Mouse (Mus musculus) telencephalon, adult 2 months (tissue): ENCODE measurements at regions not wholly inside any gene's neighbourhood (a gene's known extent, or its start where the extent isn't known, plus 50 kb on each side); places are given as distances from the start of the nearest gene placed in this dataset.

Experiments used
- DNase-seq: peaks from one replicate; pipeline ENCODE4 v3.0.0-alpha.2; 2011; ENCODE audit warnings: low read depth, low spot score

DNA sequence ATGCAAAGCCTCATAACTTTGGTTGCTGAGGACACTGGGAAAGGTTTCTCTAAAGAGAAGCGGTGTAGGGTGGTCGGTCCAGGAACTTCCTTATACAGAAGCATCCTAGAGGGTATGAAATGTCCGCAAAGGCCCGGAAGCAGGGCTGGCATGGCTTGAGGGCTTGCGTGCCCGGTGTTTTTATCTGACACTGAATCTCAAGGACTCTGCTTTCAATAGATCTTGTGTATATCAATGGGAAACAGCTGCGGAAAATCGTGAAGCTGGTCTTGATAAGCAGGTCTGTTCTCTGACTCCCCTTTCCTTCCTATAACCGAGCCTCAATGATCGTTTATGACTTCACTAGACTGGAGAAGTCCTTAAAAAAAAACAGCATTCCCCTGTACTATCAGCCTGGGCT is 580.4 kb upstream of the Gm19410 start:
- no peak for DNase-seq

DNA sequence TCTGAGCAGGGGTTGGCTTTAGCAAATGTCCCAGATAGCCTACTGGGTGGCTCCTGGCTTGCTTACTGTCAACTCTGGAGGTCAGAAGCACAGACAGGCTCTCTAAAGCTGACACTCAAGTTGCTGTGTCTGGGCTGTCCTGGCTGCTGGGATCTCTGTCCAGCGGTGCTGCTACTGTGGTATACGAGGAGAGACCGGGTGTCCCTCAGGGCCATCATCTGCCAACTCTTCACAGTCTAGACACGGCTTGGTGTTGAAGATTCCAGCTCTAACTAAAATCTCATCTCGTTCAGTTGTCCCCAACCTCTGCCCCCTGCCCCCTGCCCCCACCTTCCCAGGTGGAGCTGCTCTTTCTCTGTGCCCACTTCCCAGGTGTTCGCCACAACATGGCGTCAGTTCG is 577.1 kb upstream of the Gm19410 start:
- DNase-seq = no peak

DNA sequence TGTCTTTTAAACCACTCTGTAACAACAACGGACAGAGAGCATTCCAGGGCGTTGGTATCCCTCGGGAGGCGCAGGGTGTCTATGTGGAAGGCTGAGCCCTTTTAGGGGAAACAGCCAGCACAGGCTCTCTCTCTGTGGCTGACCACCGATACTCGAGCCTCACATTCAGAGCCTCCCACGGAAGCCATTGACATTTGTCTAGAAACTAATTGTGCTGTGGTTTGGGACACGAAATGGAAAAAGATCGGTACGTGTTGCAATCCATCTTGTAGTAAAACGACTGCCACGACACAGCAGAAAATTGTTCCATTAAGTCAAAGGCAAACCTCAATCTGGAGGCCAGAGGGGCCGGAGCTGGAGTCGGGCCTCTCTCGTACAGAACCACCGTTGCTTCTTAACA is 575.9 kb upstream of the Gm19410 start:
- no peak for DNase-seq

DNA sequence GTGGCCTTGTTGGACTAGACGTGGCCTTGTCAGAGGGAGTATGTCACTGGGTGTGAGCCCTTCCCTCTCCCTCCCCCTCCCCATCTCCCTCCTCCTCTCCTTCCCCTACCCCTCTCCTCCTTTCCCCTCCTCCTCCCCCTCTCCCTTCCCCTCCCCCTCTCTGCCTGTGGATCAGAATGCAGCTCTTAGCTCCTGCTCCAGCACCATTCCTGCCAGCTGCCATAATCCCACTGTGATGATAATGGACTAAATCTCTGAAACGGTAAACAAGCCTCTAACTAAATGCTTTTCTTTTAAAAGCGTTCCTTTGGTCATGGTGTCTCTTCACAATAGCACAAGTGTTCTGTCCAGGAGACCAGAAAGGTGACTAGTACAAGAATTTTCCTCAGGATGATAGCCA is 573.1 kb upstream of the Gm19410 start:
- no peak for DNase-seq

DNA sequence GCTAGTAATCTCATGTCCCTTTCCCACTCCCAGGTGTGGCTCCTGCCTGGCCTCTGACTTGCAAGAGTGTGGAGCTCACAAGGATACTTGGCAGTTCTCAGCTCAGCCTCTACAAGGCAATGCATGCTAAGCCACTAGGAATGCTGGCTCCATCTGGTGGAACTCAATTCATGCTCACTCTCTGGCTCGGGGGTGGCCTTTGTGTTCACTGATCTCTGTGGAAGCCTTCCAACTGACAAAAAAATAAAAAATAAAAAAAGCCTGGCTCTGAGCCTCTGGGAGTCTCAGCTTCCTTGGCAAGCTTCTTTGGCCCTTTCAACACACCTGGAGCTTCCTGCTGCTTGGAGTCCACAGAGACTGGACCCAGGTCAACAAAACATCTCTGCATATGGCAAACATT is 571.8 kb upstream of the Gm19410 start:
- peak; percentile 35 for DNase-seq

DNA sequence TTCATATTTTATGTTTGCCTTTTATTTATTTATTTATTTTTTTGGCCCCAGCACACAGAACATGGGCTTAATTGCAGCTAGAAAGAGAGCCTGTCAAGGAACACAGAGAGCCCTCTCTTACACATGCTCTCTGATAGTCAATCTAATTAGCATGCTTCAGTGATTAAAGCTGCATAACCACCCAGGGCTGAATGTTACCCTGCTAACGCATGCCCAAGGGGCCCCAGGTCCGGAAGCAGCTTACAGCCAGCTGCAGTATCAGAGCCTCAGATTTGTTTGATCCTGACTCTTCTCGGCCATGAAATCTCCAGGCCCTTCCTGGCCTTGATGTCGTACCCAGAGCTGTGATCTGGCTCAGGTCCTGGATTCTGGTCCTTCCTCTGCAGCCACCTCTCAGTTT is 569.4 kb upstream of the Gm19410 start:
- DNase-seq = no peak

DNA sequence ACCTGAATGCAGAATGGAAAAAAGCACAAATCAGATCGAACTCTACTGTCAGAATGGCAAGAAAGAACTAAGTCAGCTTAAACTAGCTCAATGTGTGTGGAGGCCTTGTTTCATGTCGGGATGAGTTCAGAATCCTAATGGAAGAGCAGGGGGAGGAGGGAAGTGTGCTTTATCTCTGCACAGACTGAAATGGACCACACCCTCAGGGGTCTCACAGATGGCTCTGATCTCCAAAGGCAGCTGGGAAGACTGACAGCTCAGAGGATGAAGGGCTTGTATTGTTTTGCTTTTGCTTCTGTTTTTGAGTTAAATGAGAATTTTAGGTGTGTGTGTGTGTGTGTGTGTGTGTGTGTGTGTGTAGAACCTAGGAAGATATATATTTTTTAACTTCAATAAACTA is 566.8 kb upstream of the Gm19410 start:
- DNase-seq = no peak

DNA sequence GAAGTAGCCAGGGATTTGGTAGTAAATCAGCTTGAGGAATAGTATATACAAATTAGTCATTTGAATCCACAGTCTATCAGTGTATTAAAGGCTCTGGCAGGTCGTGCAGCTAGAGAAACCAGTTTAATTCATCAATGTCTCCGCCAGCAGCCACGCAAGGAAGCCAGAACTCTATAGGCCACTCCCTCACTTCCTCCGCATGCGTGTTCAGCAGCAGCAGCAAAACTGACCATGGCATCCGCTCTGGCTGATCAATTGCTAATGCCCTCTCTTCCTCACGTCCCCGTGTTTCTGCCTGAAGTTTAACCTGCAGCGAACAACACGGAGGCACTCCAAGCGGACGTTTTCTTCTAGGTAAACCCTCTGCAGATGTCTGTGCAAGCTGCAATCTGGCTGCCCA is 564.2 kb upstream of the Gm19410 start:
- DNase-seq = no peak

DNA sequence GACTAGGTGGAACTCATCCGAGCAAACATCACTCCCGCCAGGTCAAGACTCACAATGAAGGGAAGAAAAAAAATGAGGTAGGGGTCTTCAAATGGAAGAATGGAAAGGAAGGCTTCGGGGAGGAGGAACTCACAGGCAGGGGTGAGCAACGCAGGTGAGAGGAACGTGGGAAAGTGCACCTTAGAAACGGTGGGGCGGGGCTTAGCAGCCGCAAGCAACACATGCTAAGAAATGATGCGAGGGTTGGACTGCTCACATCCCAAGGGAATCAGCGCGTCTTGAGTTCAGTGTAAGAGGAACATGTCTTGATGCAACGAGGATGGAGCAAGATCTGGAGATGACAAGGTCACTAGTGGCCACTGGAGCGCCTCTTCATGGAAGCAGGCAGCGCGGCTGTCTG is 560.6 kb upstream of the Gm19410 start:
- no peak for DNase-seq

DNA sequence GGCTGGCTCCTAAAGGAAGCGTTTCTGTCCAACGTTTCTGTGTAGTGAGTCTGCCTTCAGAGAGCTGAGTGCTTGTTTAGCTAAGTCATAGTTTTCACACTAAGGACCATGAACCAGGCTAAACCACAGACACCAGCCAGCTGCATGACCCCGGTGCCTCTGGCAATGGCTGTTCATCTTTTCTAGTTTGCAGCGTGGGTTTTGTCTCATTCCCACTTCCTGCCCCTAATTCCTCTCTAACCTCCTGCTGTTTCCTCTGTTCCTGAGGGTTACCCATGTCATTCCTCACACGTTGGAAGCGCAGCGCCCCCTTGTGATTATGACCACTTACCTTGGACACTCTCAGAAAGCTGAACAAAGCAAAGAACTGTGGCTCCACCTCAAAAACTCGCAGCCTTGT is 560.1 kb upstream of the Gm19410 start:
- no peak for DNase-seq

DNA sequence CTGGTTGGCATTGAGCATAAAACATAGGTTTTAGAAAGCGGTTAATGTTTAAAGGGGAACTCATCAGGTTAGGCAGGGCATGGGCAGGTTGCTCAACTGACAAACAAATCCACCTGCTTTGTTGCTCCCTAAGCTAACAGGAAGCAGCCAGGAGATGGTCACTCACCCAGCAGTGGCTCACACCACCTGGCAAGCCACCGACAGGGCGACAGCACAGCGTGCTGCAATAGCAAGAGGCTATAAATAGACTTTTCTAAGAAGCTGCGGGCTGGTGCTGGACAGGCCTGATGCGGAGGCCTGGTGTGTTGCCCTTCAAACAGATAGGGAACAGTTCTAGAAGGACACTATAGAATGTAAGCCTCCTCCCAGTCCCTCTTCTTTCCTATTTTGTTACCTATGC is 559.3 kb upstream of the Gm19410 start:
- DNase-seq = no peak

DNA sequence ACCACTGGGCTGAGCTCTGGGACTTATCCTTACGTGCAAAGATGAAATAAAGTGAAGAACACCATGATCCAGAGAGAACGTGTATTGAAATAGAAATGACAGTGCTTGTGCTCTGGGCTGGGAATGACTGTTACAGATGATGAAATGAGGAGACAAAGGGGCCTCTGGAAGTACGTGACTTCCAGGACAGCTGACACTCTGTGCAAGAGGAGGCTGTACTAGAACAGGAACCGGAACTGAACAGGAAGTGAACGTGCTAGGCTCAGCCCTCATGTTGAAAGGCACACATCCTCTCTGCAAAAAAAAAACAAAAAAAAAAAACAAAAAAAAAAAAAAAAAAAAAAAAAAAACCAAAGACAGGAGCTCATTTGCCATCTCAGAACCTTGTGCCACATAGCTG is 557.2 kb upstream of the Gm19410 start:
- no peak for DNase-seq

DNA sequence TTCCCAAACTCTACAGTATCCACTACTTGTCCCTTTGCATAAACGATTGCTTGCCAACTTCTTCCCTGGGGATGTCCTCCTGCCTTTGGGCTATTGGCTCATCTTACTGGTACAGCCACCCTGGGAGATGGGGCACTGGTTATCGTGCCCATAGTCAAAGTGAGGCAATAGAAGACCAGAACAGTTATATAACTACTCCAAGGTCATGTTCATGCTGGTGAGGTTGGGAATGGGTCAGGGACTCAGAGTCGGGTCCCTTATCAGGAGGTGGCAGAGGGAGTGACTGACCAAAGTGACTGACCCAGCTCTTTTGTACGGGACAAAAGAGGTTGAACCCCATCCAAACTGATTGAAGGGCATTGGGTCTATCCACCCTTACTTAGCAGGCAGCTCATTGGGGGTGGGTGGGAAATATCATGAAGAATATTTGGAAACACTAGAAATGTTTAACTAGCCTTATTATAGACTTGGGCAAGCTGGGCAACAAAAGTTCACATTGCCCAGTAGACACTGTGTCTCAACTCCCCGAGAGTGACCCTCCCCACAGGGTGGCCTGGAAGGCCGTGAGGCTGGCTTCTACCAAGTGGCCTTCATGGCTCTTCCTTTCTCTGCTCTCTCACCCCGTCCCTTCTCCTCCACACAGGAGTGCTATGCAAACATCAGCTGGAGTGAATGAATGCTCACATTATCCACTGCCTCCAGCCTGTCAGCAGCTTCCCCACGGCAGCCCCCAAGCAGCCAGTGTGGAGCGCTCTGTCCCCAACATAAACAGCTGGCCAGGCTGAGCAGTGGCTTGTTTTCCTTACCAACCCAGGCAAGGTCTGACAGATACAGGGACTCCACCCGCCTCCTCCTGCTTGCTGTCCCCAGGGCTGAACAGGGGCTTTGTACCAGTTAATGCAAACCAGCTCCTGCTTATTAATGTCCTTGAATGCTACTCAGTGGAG is 553.8 kb upstream of the Gm19410 start:
- DNase-seq = no peak

DNA sequence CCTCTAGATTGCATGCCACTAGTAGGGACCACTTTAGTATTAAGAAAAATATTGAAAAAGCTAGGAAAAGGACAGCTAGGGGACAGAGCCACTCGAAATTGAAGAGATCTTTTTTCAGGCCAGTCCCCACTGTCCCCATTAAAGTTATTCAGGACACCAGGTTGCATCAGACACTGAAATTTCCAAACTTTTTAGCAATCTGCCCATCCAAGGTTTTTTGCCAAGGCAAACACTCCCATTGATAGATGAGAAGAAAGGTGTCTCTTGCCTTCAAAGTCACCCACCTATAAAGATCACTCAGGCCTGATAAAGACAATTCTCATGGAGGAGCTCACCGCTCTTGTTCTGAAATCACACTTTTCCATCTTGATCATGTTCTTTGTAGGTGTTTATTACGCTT is 552.1 kb upstream of the Gm19410 start:
- no peak for DNase-seq

DNA sequence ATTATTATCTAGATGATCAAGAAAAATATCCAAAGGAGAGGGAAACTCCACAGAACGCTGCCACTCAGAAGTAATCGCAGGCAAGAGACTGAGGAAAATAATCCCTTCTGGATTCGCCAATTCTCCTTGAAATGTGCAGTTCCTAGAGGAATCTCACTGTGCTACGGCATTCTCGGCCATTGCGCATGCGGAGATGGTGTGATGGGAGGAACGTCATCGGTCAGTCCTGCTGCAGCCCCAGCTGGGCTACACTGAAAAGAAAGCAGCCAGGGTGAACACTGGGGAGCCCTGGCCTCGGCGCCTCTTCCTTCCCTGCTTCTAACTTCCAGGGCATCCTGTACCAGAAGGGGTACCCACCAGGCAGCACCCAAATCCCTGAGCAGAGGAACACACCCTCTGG is 548.0 kb upstream of the Gm19410 start:
- no peak for DNase-seq

DNA sequence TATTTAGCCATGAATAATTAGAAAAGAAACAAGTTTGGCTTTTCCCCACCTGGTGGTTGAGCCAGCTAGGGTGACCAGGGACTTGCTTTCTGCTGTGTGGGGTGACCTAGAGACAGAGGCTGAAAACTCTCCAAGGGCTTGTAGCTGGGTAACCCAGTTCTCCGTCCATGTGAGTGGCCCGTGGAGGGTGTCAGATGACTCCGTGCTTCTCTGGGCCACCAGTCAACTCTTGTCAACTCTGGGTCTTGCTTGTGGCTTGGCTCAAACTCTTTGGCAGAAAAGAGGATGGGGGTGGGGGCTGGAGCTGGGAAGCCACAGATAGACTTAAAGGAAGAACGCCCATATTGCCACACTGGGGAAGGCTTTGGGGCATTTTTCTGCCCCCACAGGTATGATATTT is 547.3 kb upstream of the Gm19410 start:
- DNase-seq = no peak

DNA sequence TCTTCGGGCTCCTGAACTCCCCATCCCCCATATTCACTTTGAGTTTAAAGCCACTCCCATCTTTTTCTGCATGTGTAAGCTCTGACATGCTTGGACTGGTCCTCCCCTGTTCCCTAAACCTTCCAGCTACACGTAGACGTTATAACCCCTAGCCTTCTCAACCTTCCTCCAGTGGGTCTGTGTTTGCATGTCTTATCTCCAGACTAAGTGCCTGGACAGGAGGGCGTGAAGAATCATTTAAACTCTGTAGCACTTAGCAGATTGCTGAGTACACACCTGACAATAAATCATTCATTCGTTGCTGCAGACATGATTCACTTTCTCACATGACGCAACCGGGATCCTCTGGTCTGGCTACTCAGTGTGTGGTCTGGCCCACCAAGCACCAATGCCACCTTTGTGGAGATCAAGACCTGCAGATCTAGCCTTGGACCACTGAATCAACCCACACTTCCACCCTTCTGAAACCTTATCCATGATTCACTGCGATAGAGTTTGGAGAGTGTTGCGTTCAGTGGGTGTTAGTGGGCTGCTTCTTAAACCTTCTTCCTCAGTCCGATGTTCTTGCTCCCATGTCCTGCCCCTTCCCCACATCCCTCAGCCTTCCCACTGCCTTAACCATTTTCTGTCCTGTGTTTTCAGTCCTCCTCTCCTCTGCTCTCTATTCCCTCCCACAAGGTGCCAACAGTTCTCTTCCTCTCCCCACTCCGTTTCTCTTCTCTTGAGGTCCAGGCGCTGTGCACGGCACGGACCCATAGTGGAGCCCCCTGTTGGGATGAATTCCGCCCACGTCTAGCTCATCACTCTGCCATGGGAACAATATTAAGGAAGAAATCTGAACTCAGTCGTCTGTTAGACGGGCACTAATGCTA is 541.3 kb upstream of the Gm19410 start:
- DNase-seq = no peak

DNA sequence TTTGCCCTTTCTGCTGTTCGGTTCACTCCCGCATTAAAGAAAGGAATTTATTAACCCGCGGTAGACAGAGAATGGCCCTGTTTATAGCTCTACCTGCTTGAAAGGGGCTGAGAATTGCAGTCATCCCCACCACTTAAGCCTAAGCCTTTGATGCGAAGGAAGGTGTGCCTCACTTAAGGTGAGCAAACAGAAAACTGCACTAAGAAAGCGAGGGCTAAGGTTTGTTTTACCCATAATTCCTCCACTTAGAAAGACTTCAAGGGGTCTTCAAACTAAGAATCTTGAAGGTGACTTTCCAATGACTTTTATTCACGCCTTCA is 540.7 kb upstream of the Gm19410 start:
- DNase-seq = no peak

DNA sequence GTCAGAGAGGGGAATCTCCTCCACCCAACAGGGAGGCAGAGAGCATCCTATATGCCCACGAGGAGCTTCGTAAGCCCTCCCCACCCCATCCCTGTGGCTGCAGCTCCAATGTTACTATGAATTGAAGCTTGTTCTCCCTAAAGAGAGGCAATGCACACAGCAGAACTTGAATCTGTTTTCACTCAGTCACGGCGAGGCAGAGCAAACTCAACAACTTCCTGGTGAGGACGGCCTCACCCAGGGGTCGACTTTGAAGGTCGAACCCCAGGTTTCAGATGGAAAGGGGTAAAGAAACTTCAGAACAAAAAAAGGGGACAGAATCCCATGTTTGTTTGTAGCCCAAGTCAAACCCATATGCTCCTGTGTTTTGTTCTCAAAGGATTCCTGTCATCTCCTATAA is 538.5 kb upstream of the Gm19410 start:
- no peak for DNase-seq

DNA sequence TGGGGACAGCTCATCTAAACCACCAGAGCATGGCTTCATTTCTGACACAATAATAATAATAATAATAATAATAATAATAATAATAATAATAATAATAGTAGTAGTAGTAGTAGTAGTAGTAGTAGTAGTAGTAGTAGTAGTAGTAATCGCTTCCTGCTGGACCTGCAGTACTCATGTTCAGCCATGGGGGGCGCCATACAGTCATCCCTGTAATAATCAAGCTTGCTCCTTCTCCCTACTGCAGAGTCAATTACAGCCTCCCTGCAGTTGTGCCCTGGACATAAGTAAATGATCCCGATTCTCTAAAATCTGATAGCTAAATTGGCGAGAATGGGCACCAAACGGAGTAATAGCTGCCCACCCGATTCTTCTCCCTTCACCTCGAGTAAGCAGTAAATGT is 537.1 kb upstream of the Gm19410 start:
- DNase-seq = no peak

DNA sequence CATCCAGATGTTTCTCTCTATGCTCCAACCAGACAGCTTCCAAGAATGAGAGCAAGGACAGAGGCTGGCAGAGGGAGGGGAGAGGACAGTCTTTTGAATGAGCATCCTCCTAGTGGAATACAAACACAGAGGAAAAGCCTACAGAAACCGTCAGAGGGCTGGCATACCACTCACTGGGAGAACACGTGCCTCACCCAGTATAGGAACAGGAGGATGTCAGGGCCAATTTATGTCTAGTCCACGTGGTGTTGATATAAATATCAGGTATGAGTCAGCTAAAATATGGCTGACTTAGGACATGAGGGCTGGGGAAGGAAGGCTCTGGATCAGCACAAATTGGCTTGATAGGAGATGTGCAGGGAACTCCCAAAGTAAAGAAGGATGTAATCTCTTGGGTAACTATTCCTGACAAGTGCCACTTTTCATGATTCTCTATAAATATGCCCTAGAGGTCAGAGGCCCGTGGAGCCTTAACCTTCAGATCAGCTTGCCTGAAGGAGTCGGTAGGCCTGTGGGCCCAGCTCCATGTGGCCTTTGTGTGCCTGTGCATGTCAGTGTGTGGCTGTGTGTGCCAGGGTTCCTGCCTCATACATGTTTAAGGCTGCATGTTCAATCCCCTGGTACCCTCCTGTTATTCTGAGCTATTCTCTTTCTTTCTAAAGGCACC is 531.9 kb upstream of the Gm19410 start:
- DNase-seq = peak; percentile 43

DNA sequence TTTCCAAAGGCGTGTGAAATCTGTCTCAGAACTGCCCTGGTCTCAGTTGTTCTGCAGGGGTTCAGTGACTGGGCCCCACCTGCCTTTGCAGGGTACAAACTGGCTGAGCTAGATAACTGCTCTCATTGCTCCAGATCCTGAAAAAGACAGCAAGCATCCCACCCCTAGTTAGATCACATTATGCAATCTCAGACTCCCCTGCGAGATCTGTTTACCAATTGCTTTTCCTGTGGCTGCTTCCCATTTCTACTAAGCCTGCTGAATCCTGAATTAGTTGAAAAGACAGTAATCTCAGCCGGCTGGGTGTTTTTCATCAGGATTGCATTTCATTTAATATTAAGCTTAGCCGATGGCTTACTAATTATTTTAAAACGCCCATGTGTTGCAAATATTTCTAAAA is 531.2 kb upstream of the Gm19410 start:
- DNase-seq = peak; percentile 29
